Mouse (Mus musculus): ENCODE results near the gene Slc7a3. TPM values are rescaled to one million over a fixed set of nuclear protein-coding genes. Genes with fewer than 3 reads are reported as not detected.

Gene Slc7a3
- polyA plus RNA-seq (2012; rRNA removed) (6.1 and 7.7 TPM in 2 replicates), polyA plus RNA-seq (2014; fragmentation: Nextera tagmentation; extraction: Ambion mirVana) (2.6 and 3.0 TPM in 2 replicates)

- H3K27me3 ChIP-seq (ENCODE audit: control insufficient read depth, insufficient read depth, low read length), result peaks cover 8% of the 10 kb centered on the region; the same call in 1 of the 2 replicates
- H3K36me3 ChIP-seq (ENCODE audit: control insufficient read depth, insufficient read depth, low read length), result no peaks in the 10 kb centered on the region
- H3K9ac ChIP-seq (ENCODE audit: low read depth, low read length, severe bottlenecking), result no peak within 1 kb of the TSS
- peak within 1 kb of the TSS; percentile 28 for H3K4me3 ChIP-seq (replicated peaks; ENCODE audit: low read length)
- DNase-seq (ENCODE audit: low spot score) (no peak), ATAC-seq (ENCODE audit: low FRiP score, low read depth) (no peak)
- no peak within 1 kb of the TSS for H3K27ac ChIP-seq (replicated peaks; ENCODE audit: low read depth, low read length)
- WGBS, result 40% methylated on average over 11 of the region's 11 CpGs
- H3K4me2 ChIP-seq (replicated peaks; ENCODE audit: low read depth, low read length, severe bottlenecking), result peak within 1 kb of the TSS; percentile 52
- no peaks in the 10 kb centered on the region for H3K4me1 ChIP-seq (ENCODE audit: control insufficient read depth, insufficient read depth, low read length)
- no peak for TF ChIP-seq POLR2A (IDR thresholded peaks at IDR 0.05; ENCODE audit: borderline replicate concordance, extremely low read depth, insufficient read depth, insufficient read length)
- H3K9me3 ChIP-seq (ENCODE audit: control insufficient read depth, low read length), result no peaks in the 10 kb centered on the region
These were observed at the start of gene Slc7a3 for GRCm38 (mm10) chrX:101085920-101086319. TSS of gene Slc7a3 (minus strand) at chrX:101086020.

GRCm38 (mm10) chrX:101131992-101132791 lies 46.4 kb upstream of the Slc7a3 start:
- Histone ChIP-seq H3K27ac (replicated peaks; ENCODE audit: low read depth, low read length) (no peak overlapping the region), H3K9me3 (ENCODE audit: control insufficient read depth, low read length) (no peaks in the 10 kb centered on the region), H3K4me3 (replicated peaks; ENCODE audit: low read length) (no peak overlapping the region; the same call in 1 of the 2 replicates), H3K36me3 (ENCODE audit: control insufficient read depth, insufficient read depth, low read length) (no peaks in the 10 kb centered on the region), H3K4me2 (replicated peaks; ENCODE audit: low read depth, low read length, severe bottlenecking) (peak overlapping the region; percentile 22; the same call in 1 of the 2 replicates), H3K4me1 (ENCODE audit: control insufficient read depth, insufficient read depth, low read length) (no peaks in the 10 kb centered on the region), H3K9ac (ENCODE audit: low read depth, low read length, severe bottlenecking) (no peak overlapping the region), H3K27me3 (ENCODE audit: control insufficient read depth, insufficient read depth, low read length) (no peaks in the 10 kb centered on the region)
- WGBS, result 38% methylated on average over 12 of the region's 12 CpGs
- peak; percentile 73; the same call in 1 of the 2 replicates for ATAC-seq (ENCODE audit: low FRiP score, low read depth)
- peak; percentile 51 for DNase-seq (ENCODE audit: low spot score)
- TF ChIP-seq POLR2A (IDR thresholded peaks at IDR 0.05; ENCODE audit: borderline replicate concordance, extremely low read depth, insufficient read depth, insufficient read length), result no peak

GRCm38 (mm10) chrX:101131001-101131400 lies 45.2 kb upstream of the Slc7a3 start:
- Histone ChIP-seq H3K27me3 (ENCODE audit: control insufficient read depth, insufficient read depth, low read length) (no peaks in the 10 kb centered on the region), H3K4me3 (replicated peaks; ENCODE audit: low read length) (no peak overlapping the region), H3K4me2 (replicated peaks; ENCODE audit: low read depth, low read length, severe bottlenecking) (no peak overlapping the region), H3K27ac (replicated peaks; ENCODE audit: low read depth, low read length) (no peak overlapping the region), H3K4me1 (ENCODE audit: control insufficient read depth, insufficient read depth, low read length) (no peaks in the 10 kb centered on the region), H3K9ac (ENCODE audit: low read depth, low read length, severe bottlenecking) (no peak overlapping the region), H3K36me3 (ENCODE audit: control insufficient read depth, insufficient read depth, low read length) (no peaks in the 10 kb centered on the region), H3K9me3 (ENCODE audit: control insufficient read depth, low read length) (no peaks in the 10 kb centered on the region)
- no peak for ATAC-seq (ENCODE audit: low FRiP score, low read depth)
- no peak for TF ChIP-seq POLR2A (IDR thresholded peaks at IDR 0.05; ENCODE audit: borderline replicate concordance, extremely low read depth, insufficient read depth, insufficient read length)
- DNase-seq (ENCODE audit: low spot score), result peak; percentile 70
- WGBS, result 34% methylated on average over 7 of the region's 7 CpGs

DNA sequence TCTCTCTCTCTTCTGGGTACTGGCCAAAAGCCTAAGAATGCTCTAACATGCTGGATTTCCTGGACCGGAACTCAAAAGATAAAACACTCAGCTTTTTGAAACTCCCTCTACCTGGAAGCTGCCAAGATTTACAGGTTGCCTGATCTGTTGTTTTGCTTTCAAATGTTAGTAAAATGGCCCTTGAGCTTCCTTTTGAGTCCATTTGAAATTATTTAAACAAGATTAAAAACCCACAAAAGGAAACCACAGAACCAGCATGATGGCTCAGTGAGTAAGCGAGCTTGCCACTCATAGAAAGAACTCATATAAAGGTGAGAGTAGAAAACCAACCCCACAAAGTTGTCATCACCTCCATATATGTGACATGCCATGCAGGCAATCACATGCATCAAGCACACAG lies 42.7 kb upstream of the Slc7a3 start:
- Histone ChIP-seq H3K9ac (ENCODE audit: low read depth, low read length, severe bottlenecking) (no peak overlapping the region), H3K36me3 (ENCODE audit: control insufficient read depth, insufficient read depth, low read length) (no peaks in the 10 kb centered on the region), H3K4me2 (replicated peaks; ENCODE audit: low read depth, low read length, severe bottlenecking) (no peak overlapping the region), H3K27ac (replicated peaks; ENCODE audit: low read depth, low read length) (no peak overlapping the region), H3K9me3 (ENCODE audit: control insufficient read depth, low read length) (no peaks in the 10 kb centered on the region), H3K4me1 (ENCODE audit: control insufficient read depth, insufficient read depth, low read length) (no peaks in the 10 kb centered on the region), H3K27me3 (ENCODE audit: control insufficient read depth, insufficient read depth, low read length) (no peaks in the 10 kb centered on the region), H3K4me3 (replicated peaks; ENCODE audit: low read length) (no peak overlapping the region)
- DNase-seq (ENCODE audit: low spot score) (no peak), ATAC-seq (ENCODE audit: low FRiP score, low read depth) (no peak)
- WGBS, result 83% methylated on average over 2 of the region's 2 CpGs
- no peak for TF ChIP-seq POLR2A (IDR thresholded peaks at IDR 0.05; ENCODE audit: borderline replicate concordance, extremely low read depth, insufficient read depth, insufficient read length)

GRCm38 (mm10) chrX:101126977-101127376 lies 41.2 kb upstream of the Slc7a3 start:
- Histone ChIP-seq H3K27me3 (ENCODE audit: control insufficient read depth, insufficient read depth, low read length) (no peaks in the 10 kb centered on the region), H3K4me2 (replicated peaks; ENCODE audit: low read depth, low read length, severe bottlenecking) (no peak overlapping the region), H3K36me3 (ENCODE audit: control insufficient read depth, insufficient read depth, low read length) (no peaks in the 10 kb centered on the region), H3K27ac (replicated peaks; ENCODE audit: low read depth, low read length) (no peak overlapping the region), H3K4me3 (replicated peaks; ENCODE audit: low read length) (no peak overlapping the region), H3K9me3 (ENCODE audit: control insufficient read depth, low read length) (no peaks in the 10 kb centered on the region), H3K9ac (ENCODE audit: low read depth, low read length, severe bottlenecking) (no peak overlapping the region), H3K4me1 (ENCODE audit: control insufficient read depth, insufficient read depth, low read length) (no peaks in the 10 kb centered on the region)
- no peak for TF ChIP-seq POLR2A (IDR thresholded peaks at IDR 0.05; ENCODE audit: borderline replicate concordance, extremely low read depth, insufficient read depth, insufficient read length)
- DNase-seq (ENCODE audit: low spot score) (no peak), ATAC-seq (ENCODE audit: low FRiP score, low read depth) (no peak)
- 62% methylated on average over 2 of the region's 2 CpGs for whole genome bisulfite sequencing
